Mouse (Mus musculus): Measurements from ENCODE around the gene Large1.
"Not testable (repeated sequence)": the region's sequence is repeated elsewhere in the genome, so short reads cannot be mapped to it uniquely, and the experiment has no call there.

The Large1 gene

DNA sequence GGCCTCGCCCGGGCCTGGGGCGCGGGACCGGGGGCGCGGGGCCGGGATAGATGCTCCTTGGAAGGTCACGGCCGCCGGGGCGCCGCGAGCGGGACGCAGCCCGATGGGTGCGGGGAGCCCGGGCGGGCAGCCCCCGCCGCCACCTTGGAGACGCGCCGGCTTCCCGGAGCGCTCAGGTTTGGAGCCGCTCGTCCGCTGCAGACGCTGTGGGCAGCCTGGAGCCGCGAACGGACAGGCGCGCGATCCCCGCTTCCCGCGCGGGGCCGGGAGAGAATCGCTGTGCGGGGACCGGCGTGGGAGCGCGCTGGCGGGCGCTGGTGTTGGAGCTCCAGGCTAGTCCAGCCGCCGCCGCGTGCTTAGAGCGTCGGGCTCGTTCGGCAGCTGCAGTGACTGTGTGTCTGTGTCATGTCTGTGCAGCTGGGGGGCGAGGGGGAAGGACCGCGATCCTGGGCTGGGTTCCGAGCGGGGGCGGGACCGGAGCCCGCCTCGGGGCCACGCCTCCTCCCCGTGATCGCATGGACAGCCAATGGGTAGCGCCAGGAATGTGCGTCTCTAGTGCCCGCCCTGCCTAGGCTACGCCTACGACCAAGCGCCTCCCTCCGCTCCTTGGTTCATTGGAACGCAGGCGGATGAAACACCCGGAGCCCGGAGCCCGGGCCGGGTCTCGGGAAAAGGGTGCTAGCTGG lies at the start of gene Large1:
Gene Large1 (minus strand): TSS at position 433 of the 686 bp plus-strand sequence.
- DNase-seq: peak; percentile 88 to 92

- no peak for DNase-seq
These were observed 47.0 kb upstream of the Large1 start for GRCm38 (mm10) chr8:73400343-73400742.

DNA sequence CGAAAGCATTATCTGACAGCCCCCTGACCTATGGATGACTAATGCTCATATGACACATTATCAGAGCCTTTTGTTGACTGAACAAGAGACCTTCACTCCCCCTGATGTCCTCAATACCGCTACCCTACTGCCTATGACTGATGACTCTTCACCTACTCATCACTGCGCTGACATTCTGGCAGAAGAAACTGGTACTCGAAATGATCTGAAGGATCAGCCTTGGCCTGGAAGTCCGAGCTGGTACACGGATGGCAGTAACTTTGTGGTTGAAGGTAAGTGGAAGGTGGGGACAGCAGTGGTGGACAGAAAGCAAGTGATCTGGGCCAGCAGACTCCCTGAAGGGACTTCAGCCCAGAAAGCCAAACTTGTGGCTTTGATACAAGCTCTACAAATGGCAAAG lies 19.7 kb upstream of the Large1 start:
- not testable (repeated sequence) for DNase-seq

DNA sequence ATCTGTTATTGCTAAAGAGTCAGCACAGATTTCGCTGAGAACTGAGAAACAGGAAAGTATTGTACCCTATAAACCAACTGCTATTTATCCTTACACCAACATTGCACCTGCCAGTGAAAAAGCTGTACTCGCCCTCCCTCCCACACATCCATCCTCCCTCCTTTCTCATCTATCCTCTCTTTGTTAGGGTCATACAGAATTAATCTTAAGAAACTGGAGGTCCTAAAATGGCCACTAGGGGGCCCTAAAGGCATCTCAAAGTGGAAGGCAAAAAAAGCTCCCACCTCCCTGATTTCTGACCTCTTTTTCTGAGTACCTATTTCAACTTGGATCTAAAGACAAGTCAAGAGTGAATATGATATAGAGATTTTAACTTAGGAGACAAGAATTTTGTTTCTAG lies 2.6 kb upstream of the Large1 start:
- DNase-seq: no peak

DNA sequence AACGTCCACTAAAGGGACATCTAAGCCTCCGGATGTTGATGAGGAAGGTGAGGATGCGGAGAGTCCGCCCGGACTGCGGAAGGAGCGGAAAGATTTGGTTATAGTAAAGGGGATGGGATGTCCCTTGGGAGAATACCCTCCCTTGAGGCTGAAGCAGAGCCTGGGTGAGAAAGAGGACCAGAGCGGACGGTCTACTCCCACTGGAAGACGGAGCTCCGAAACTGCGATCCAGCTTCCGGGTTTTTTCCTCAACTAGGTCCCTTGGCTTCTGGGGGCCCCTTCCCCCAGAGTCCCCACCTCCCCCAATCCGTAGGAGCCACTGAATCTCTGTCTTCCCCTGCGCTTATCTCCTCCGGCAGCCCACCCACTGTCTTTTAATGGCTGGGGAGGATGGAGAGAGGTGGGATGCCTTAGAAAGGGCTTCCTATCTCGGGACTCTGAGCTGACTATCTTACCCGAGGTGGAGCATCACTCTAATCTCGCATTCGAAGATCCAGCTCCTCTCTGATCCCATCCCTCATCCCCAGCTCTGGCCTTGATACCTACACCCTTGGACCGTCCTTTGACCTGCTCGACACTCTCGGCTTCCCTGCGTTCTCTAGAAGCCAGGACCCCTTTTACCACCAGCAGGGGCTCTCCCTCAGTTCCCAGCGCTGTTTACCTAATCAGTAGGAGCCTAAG lies 1.0 kb upstream of the Large1 start:
- DNase-seq: peak; percentile 23 to 27

DNA sequence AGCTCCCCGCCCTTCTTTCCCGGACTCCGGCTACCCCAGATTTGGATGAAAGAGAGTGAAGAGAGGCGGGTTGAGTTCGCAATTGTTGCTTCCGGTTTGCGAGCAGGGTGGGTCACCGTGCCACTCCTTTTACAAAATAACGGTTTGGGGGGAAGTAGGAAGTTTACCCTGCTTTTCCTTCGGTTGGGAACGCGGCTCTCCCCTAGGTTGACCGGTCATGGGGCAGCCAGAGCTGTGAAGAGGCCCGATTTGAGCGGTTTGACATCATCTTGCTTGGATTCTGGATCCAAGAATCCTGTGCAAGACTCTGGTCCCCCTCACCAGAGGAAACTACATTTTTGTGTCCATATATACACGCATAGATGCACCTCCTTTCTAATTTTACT lies 447 bp upstream of the Large1 start:
- DNase-seq: no peak

DNA sequence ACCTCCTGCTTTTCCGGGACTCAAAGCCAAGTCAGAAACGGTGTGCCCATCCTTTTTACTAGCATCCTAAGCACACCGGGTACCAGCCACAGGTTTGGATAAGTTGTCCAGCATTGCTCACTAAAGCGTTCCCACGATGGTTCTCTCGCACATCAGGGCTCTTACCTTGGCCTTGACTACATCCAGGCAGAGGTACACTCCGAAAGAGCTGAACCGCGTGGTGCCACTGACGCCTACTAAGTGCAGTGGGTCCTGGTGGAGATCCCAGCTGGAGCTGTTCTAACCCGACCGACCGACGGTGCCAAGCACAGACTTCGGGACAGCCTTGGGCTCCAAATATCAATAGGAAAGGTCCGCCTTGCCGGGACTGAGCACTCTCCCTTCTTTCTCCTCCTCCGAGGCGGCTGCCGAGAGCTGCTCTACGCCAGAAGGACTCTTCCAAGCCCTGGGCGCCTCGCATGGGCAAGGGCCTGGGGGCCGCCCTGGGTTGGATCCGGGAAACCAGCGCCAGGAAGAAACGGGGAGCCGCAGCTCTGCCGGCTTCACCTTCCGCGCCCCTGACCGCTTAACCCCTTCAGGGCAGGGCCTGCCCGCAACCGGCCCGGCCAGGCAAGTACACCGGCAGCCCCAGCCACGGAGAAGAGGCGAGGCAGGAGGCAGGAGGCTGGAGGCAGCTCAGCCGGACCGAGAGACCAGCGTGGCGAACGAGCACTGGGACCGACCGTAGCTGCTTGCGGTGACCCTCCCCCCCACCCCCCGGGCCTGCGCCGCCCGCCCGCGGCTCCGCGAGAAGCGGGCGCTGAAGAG lies 836 bp downstream of the Large1 start:
- peak; percentile 26 for DNase-seq

DNA sequence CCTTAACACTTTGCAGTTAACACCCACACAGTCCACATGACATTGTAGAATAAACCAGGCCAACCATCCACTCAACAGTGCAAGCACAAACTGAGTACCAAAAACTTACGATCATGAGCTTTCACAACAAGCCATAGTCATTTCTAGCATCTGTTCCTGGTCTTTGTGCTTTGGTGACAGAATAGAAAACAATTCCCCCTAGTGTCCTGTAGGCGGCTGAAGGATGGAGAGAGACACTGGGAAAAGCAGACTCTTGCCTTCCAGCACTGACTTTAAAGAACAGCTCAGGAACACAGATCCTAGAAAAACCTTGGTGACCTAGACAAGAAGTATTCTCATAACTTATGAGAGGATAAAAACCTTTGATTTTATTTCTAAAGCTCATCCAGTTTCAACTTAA lies 3.0 kb downstream of the Large1 start:
- DNase-seq: no peak

- no peak for DNase-seq
These were observed 10.5 kb downstream of the Large1 start for GRCm38 (mm10) chr8:73342761-73343395.

DNA sequence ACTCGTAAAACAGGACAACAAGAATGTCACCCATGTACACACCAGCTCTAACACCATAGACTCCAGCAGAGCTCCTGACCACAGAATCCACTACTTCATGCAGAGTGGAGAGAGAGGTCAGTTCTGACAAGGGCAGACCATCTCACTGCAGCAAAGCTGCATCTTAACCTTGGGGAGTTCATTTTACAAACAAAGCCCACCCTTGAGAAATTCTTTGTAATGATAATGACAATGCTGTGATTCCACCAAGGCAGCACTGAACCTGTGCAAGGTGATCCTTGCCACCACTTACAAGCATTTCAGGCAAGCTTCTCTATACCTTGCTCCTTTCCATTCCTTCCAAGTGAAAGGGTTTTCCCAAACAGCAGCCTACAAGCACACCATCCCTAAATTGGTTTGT lies 16.5 kb downstream of the Large1 start:
- DNase-seq: no peak

GRCm38 (mm10) chr8:73329131-73329530 lies 24.2 kb downstream of the Large1 start:
- DNase-seq: no peak

DNA sequence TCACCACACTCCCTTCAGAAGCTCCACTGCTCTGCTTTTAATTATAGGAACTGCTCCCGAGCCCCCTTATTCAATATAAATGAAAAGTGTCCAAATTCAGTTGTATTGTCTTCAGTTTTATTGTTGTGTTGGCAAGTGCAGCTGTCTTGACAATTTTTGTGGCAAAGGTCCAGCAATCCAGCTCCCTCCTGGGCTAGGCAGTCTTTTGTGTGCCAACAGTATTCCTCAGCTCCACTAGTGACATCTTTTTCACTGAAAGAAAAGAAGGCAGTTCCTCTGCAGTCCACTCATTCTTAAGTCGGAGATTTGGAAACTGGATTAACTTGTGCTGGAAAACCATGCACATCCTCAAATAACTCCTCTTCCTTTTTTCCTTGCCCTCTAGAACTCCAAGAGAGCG lies 25.3 kb downstream of the Large1 start:
- no peak for DNase-seq

DNA sequence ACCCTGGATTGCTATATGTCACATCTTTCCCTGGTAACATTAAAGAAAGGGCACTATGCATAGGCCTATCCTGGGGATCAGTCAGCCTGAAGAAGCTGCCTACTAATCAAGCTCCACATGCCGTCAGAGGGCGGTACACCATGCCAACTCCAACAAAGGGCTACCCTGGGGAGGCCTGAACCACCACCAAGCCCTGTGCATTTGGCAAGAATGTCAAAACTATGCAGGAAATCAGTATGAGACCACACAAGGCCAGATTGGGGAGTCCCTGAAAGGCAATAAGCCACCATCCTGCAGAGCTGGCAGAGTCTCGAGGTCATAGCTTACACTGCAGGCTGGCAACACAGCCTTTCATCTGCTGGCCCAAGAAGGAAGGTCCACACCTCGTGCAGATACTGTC lies 28.7 kb downstream of the Large1 start:
- no peak for DNase-seq

DNA sequence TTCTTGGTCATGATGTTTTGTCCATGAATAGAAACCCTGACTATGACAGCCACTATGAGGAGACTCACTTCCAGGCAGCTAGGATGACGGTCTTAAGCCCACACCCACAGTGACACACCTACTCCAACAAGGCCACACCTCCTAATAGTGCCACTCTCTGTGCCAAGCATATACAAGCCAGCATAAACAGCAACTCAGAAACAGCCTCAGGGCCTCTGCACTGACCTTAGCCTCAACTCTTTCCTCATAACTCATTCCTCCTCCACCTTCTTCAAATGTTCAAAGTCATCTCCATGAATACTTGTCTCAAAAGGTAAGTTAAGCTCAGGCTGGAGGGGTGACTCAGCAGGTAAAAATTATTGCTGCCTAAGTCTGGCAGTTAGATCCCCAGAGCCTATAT lies 29.7 kb downstream of the Large1 start:
- DNase-seq: no peak

DNA sequence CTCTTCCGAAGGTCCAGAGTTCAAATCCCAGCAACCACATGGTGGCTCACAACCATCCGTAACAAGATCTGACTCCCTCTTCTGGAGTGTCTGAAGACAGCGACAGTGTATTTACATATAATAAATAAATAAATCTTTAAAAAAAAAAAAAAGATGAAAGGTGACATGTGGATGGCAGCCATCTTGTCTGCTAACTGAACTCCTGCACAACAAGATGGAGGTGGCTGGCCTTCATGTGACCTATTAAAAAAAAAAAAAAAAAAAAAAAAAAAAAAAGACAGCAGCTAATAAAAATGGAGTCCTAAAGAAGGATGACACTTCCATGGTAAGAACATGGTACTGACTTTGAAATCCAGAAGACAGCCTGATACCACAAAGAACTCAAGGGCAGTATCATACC lies 33.8 kb downstream of the Large1 start:
- DNase-seq: not testable (repeated sequence)

- DNase-seq: no peak
These were observed 39.4 kb downstream of the Large1 start for GRCm38 (mm10) chr8:73313911-73314310.

DNA sequence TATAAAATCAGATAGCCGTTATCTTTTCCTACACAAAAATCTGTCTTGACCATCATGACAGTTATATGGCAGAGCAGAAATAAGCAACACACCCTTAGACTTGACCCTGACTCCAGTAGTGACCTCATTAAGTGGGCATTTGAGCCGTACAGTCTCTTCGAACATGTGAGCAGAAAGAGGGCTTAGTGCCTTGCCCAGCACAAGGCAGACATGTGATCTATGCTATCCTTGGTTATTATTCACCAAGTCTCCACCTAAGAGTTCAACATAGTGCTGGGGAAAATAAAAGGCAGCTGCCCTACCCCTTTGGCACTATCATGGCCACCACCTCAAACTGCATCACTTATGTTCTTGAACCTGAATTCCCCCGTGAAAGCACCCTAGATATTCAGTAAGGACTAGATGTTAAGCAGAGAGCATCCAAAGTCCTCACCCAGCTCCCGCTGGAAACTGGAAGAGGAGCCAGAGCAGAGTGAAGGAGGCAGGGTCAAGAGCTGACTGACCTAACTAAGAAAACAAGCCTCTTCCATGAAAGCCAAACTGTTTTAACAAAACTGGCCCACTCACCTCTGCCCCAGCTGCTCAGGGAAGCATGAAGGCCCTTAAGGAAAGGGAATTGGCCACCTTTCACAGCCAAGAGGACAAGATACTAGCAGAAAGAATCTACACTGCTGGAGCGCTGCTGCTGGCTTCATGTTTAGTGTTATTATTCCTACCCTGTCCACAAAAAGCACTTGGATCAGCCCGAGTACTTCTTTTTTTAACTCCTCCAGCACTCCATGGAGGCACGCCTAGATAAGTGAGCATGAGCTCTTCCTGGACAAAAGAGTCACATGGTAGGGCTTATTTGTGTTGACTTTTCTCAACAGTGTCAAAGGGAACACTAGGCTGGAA lies 40.4 kb downstream of the Large1 start:
- DNase-seq: no peak

DNA sequence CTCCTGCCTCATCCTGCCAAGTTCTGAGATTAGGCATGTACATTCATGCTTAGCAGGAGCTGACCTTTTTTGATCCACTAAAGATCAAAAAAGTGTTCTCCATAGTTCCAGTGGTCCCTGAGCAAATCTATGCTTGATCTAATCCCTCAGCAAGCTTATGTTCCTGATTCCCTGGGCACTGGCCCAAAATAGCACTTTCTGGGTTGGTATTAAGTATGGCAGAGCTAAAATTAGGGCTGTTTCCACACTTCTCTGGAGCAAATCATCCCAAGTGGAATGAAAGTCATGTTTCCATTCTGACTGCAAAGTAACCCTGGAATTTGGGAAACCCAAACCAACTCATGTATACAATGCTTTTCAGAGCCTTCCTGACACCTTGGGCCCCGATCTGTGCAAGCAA lies 42.9 kb downstream of the Large1 start:
- DNase-seq: no peak

- DNase-seq: no peak
These were observed 43.3 kb downstream of the Large1 start for GRCm38 (mm10) chr8:73310036-73310435.

GRCm38 (mm10) chr8:73303907-73304306 lies 49.4 kb downstream of the Large1 start:
- no peak for DNase-seq

- DNase-seq: no peak
These were observed 50.4 kb downstream of the Large1 start for GRCm38 (mm10) chr8:73302947-73303346.

GRCm38 (mm10) chr8:73295531-73295930 lies 57.8 kb downstream of the Large1 start:
- DNase-seq: no peak
